Mouse (Mus musculus): ENCODE measurements around the gene Ssr2. TPM values are rescaled to one million over a fixed set of nuclear protein-coding genes. Genes with fewer than 3 reads are reported as not detected.
"Not testable (repeated sequence)": the region's sequence is repeated elsewhere in the genome, so short reads cannot be mapped to it uniquely, and the experiment has no call there.

The Ssr2 gene
- total RNA-seq, 4 experiments from 2014 or later = 86.4 to 96.0 (median 90.1) TPM

DNA sequence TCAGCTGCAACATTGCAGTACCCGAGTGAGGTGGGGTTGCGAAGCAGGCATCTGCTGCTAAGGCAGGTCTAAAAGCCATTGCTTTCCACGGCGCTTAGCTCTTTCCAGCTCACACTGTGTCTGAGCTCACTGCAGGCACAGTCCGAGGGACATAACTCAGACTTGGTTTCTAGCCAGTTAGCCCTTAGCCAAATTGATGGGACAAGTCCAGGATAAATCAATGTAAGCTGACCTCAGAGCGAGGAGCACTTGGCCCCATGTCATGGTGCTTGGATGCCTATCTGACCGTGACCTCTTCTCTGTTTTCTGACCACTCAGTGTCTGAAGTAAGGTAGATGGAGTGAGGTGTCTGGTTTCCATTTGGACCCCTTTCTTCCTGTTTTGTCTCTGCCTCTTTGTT, 11.7 kb upstream of the Ssr2 start:
- no peak for DNase-seq (ENCODE audit: low spot score in 2 of 2)

DNA sequence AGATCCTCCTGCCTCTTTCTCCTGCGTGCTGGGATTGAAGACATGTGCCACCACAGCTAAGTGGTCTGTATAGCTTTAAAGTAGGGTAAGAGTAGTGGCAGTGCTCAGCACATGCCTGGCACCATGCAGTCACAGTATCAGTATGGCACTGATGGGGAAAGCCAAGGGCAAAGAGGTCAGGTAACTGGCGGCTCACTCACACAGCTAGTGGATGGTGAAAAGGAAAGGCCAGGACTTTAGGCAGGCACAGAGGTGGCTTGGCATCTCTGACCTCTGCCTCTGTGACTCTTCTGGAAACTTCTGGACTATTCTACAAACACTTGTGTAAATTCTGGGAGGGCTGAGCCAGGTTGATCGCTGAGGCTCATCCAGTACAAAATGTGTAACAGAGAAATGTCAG, 9.6 kb upstream of the Ssr2 start:
- DNase-seq (ENCODE audit: low spot score in 2 of 2) = no peak

DNA sequence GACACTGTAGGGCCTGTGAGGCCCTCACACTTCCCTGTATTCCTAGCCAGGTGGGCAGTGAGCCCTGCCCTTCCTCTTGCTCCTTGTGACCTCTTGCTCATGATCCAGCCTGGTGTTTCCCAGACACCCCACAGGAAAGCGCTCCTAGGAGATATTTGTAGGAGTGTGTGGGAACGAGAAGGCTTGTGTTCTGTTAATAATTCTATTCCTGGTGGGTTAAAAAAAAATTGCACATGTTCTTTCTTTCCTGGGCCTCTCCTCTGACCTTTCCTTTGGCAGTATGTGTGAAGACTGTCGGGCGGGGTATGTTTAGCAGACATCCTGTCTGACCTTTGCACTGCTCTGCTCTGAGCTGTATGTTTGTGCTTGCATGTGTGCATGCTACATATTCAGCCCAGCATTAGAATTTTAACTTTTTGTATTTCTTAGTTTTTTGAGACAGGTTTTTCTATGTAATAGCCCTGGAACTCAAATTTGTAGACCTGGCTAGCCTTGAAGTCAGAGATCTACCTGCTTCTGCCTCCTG, 9.1 kb upstream of the Ssr2 start:
- no peak for DNase-seq (ENCODE audit: low spot score in 2 of 2)

DNA sequence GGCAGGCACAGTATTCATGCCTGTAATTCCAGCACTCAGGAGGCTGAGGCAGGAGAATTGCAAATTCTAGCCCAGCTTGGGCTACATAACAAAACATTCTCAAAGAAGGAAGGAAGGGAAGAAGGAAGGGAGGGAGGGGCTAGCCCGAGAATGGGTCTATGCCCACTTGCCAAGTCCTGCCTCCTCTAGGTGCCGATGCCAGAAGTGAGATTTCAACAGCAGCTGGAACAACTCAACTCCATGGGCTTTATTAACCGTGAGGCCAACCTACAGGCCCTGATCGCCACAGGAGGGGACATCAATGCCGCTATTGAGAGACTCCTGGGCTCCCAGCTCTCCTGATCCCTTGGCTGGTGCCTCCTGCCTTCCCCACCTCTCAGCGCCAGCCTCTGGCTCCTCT, 7.8 kb upstream of the Ssr2 start:
- DNase-seq (ENCODE audit: low spot score in 2 of 2) = no peak

DNA sequence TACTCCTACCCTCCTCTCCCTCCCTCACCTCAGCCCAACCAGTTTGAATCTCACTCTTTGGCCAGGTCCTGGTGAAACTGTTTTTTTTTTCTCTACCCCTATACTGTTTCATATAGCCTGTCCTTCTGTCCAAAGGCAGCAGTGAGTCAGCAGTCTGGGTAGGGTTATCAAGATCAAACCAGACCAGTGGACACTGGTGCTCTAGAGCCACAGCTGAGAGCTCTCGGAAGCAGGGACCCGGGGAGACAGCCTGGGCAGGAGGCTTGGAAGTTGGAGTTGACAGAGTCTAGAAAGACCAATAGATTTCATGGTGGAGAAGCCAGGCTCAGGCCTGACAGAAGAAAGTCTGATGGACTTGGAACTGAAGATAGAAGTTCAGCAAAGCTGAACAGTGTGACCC, 7.1 kb upstream of the Ssr2 start:
- DNase-seq (ENCODE audit: low spot score in 2 of 2) = no peak

DNA sequence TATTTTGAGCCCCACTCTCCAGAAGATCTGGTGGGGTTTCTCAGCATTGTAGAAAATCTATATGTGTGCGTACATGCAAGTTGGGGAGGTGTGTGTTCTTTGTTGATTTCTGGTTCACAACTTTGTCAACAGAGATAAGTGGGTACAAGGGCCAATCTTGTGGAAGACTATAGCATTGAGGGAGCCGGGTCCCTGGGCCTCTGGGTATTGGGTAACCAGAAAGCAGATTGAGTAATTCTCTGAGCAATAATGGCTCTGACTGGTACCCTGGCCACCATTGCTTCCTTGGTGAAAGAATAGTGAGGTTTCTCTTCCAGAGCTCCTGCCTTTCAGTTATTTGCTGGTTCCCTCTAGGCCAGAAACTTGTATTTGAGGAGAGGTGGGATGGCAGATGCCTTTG, 6.6 kb upstream of the Ssr2 start:
- no peak for DNase-seq (ENCODE audit: low spot score in 2 of 2)

DNA sequence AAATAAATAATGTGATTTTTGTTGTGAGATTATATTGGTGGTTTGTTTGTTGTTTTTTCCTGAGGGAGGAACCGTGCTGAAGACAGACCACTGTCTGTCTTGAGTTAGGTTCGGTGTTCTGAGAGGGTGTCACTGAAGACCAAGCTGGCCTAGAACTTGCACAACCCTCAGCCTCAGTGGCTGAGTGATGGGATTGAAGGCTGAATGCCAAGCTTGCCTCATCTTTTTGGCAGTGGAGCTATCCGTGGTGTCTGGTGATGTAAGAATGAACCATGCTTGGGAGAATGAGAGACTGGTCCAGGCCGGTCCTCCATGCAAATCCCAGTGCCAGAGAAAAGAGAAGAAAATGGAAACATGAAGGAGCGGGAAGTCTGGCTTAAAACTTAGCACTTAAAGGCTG, 6.0 kb upstream of the Ssr2 start:
- DNase-seq (ENCODE audit: low spot score in 2 of 2) = no peak

DNA sequence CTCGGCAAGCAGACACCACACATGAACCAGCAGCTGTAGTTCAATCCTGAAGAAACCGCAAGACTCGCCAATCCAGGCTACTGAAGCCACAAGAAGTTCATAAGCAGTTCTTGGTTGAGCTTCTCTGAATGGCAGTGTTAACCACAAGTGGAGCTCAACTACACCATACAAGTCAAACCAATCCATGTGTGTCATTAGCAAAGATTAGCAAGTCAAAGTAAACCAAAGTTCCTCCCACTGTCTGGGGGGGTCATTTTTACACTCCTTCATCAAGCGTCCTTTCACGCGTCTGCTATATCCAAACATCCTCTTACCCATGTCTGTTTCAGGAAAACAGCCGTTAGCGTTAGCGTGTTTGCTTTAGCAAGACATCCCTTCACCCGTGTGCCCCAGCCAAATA, 5.3 kb upstream of the Ssr2 start:
- no peak for DNase-seq (ENCODE audit: low spot score in 2 of 2)

DNA sequence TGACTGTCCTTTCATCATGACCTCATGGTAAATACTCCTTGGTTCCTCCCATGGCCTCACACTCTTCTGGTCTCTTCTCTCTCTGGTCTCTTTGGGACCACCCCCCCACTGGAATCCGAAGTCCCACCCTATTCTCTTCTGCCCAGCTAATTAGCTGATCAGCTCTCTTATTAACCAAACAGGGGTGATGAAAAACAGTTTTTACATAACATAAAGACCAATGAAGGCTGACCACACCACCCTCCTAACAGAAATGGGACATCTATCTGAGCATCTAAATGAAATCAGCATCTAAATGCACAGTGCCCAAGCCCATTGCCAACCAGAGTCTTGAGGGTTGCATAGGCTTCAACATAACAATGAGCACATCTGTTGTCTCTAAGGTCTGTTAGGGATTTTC, 3.8 kb upstream of the Ssr2 start:
- DNase-seq (ENCODE audit: low spot score in 2 of 2) = no peak

DNA sequence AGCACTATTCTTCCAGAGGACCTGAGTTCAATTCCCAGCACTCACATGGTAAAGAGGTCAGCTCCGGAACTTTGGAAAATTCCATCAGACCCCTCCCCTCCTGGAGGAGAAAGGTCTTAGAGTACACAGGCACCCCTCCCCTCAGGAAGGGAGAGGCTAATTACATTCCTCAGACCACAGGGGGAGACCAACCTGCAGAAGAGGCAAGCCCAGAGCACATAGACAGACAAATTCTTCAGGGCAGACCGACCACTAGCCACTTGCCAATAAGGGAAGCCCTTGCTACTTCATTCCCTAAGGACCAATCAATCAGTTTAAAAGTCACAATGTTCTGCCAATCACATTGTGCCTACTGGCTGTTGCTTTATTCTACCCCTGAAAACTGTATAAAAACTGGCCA, 2.8 kb upstream of the Ssr2 start:
- no peak for DNase-seq (ENCODE audit: low spot score in 2 of 2)

DNA sequence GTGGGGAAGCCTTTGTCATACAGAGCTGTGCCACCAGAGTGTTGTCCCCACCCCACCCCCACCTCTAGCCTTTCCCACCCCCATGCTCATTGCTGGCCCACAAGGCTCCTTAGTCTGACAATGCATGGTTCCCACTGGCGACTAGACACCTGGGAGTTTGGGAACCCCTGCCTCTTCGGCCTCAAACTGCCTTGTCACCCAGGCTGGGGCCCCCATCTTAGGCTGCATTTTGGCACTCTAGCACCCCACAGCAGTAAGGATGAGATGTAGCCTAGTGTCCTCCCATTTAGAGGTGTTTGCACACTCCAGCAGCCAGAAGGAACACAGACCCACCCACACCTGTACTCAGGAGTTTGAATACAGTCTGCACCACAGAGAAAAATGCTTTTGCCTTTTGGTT, 1.9 kb upstream of the Ssr2 start:
- DNase-seq (ENCODE audit: low spot score in 2 of 2) = no peak

DNA sequence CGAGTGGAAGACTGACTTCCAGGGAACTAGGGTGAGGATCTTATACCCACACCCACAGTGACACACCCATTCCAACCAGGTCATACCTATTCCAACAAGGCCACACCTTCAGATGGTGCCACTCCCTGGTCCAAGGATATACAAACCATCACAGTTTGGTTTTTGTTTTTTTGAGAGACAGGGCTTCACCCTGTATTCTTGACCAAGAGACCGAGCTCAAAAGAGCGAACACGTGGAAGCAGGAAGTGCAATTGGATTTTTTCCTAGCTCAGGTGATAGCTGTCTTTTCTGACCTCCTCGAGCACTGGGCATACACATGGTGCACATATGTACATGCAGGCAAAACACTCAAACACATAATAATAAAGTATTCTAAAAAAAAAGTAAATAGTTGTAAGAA, 2.2 kb downstream of the Ssr2 start:
- DNase-seq (ENCODE audit: low spot score in 2 of 2) = not testable (repeated sequence)

DNA sequence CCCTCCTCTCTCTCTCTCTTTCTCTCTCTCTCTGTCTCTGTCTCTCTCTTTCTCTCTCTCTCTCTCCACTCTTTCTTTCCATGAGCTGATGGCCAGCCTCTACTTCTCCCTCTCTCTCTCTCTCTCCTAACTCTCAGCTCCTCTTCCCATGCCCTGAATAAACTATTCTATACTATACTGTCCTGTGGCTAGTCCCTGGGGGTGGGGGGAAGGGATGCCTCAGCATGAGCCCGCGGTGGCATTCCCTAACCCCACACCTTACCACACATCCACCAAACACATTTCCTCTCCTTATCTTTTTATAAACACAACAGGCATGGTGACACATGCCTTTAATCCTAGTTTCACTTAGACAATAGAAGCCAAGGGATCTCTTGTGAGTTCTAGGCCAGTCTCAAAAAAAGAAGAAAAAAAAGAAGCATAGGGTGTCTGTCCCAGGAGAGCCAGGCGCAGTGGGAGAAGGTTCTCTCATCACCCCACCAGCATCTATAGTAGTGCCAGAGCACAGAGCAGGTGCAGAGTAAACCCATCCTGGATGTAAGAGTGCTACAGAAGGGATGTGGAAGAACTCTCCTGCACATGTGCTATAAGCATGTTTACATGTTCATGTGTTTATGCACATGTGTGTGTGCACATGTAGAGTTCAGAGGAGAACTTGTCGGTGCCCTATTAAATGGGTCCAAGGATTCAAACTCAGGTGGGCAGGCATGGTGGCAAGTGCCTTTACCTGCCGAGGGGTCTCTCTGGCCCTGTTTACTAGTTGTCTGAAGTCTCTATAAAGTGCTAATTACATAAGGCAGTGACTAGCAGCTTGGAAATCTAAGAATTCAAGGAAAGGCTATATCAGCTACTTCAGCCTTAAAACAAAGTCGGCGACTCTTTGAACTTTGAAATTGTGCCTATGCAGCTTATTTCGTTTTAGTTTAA, 3.1 kb downstream of the Ssr2 start:
- no peak for DNase-seq (ENCODE audit: low spot score in 2 of 2)

DNA sequence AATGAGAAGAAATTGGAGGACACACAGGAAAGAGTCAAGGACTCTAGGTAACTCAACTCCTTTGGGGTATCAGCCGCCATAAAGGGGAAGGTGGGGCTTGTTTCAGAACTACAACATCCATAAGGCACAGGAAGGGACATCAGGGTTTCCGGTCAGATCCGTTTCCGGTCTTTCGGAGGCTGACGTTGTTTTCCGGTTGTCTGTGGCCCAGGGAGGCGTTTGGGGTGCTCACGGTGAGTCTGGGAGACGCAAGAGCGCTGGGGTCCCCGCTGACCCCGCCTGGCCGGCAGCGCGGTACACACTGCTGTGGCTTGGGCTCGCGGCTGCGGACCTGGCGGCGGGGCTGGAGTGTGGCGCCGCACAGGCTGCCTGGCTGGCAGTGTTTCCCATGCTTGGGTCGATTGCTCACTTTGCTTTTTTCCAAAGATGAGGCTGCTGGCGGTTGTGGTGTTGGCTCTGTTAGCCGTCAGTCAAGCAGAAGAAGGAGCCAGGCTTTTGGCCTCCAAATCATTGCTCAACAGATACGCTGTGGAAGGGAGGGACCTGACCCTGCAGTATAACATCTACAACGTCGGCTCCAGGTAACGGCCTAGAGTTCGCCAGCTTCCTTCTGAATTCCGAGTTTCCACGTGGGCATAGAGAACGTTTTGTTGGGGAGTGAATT, 3.9 kb downstream of the Ssr2 start:
- peak; percentile 76 to 78 for DNase-seq (ENCODE audit: low spot score in 2 of 2)

DNA sequence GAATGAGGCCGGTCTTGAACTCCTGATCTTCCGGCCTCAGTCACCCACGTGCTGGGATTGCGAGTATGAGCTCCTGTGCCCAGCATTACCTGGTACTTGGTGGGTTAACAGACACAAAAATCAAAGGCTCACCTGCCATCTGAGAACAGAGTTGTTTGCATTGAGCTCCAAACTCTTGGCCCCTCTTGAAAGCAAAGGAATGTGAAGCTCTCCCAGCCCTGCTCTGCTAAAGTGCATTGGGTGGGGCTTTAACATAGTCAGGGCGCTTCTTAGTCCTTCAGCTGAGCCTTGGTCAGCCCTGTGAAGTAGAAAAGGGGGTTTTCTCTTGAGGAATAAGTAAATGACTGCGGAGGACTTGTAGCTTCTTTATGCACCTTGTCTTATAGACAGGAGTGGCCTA, 10.1 kb downstream of the Ssr2 start:
- DNase-seq (ENCODE audit: low spot score in 2 of 2) = no peak

DNA sequence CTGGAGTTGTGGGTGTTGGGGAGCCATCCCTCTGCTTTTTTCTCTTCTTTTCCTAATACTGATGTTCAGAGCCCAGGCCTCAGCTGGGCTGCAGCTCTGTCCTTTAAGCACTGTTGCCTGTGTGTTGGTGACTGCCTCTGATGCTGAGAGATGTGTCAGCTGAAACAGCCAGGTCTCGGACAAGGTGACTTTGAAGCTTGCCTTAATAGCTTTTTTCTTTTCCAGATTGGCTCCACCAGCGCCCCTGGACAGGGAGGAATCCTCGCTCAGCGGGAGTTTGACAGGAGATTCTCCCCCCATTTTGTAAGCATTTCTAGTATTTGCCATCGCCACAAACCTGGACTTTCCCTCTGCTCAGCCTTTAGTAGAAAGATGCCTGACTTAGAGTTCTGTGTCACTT, 11.0 kb downstream of the Ssr2 start:
- DNase-seq (ENCODE audit: low spot score in 2 of 2) = no peak

DNA sequence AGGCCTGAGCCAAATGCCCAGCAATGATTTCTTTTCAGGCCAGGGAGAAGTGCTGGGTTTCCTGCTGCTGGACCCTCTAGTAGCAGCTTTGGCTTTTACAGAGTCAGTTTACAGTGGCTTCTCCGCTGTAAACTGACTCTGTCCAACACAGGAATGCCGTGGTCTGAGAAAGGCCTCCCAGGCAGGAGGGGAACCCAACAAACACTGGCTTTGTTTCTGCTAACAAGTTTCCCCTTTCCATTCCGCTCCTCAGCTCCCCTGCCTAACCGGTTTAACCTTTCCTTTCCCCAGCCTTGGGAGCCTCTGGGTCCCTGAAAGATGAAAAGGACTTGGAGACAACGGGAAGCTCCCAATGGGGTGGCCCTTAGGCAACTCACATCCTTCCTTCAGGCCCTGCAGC, 14.6 kb downstream of the Ssr2 start:
- DNase-seq (ENCODE audit: low spot score in 2 of 2) = no peak

DNA sequence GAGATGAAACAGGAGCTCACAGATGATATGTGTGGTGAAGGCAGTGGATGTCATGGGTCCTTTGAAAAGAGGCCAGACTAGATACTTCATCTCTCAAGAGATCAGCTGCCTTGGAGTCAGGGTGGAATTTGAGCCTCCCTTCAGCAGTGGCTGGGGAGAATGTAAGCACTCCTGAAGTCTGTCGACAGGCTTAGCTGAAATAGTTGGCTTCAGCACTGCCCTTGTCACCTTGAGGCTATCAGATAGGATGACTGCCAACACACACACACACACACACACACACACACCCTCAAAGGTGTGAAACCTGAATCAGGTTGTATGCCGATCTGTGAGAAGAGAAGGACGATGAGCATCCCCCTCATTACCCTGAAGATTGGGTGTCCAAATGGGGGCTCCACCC, 15.4 kb downstream of the Ssr2 start:
- DNase-seq (ENCODE audit: low spot score in 2 of 2) = no peak

DNA sequence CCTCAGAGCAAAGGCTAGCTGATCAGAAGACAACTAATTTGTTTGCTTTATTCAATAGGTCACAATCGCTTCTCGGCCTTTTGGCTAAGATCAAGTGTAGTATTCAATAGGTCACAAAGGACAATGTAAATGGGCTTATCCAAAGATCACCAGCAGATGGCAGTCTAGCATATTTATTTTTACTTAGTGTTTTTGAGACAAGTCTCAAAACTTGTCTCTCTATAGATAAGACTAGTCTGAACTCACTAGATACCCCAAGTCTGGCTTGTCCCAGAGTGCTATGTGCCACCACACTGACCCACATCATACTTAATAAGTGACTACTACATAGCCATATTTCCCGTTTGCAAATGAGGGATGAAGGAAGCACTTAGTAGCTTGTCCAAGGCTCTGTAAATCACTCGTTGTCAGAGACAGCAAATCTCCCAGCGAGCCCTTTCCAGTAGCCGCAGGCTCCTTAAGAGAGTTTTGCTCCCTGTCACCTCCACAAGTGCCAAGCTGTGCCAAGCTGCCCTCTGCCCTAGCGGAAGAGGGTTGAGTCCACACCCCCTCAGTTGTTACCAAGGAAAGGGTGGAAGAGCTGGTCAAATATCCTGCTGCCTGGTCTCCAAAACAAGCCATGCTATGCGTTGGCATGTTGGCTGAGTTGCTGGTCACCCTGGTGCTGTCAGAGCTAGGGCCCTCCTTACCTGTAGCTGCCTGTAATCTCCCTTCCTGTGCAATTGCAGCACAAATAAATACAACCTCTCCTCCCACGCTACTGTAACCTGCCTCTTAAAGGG, 16.5 kb downstream of the Ssr2 start:
- no peak for DNase-seq (ENCODE audit: low spot score in 2 of 2)

DNA sequence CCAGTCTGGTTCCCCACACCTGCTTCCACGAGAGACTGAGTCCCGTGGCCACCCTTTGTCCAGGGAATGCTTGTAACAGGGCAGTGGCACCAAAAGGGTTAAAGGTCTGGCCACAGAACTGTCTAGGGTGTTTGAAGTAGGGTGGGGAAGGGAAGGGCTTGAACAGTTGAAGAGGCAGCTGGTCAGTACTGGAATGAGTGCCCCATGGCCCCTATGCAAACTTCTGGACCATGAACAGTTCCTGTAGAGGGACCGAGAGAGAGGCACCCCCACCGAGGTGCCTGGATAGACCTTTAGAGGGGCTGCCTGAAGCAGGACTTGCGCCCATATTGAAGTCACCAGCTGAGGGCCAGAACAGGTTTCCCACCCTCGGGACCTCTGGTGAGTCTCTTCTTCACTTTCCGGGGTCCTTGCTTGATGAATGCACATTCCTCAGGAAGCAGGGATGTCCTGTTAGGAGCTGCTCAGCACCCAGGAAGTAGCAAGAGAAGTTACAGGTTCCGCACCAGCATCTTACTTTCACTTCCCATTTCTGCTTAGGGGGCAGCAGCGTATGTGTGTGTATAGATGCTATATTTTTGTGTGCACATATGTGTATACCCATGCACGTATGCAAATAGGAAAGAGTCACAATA, 17.4 kb downstream of the Ssr2 start:
- no peak for DNase-seq (ENCODE audit: low spot score in 2 of 2)

DNA sequence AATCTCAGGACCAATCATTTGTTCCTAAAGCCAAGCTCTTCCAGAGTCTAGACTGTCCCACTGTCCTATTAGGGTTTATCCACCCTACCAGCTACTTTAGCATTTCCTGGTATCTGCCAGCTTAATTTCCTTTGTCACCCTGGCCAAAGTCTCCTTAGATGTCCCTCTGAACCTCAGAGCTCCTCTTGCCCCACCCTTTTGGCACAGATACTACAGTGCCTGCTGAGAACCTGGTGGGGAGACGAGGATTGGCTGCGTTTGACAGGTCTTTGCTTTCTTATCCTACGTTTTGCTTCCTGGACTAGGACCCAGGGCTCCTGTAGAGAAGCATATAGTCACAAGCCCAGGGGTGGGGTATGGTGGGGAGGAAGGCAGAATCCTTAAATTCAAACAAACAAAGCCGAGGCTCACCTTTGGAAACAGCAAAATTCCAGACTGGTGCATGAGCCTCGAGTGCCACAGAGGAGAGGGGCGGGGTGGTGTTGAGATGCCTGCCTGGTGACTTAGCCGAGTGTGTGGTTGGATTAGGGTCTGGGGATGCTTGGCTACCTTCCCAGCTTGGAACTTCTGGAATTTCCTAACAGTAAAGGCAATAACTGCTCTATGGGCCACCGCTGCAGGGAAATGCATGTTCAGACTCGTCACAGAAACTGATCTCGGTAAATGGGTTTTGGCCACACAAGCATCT, 18.4 kb downstream of the Ssr2 start:
- DNase-seq (ENCODE audit: low spot score in 2 of 2) = no peak
